Mouse (Mus musculus) ES-CJ7 (cell line): ENCODE measurements at regions not wholly inside any gene's neighbourhood (a gene's known extent, or its start where the extent isn't known, plus 50 kb on each side); places are given as distances from the start of the nearest gene placed in this dataset.
"Not testable (repeated sequence)": the region's sequence is repeated elsewhere in the genome, so short reads cannot be mapped to it uniquely, and the experiment has no call there.

Experiments
- DNase-seq: peaks from one replicate; pipeline ENCODE4 v3.0.0; 2011; ENCODE audit warnings: low read depth, low spot score

GRCm38 (mm10) chr2:98112023-98112422, 550.0 kb upstream of the Gm10801 start:
- no peak for DNase-seq

DNA sequence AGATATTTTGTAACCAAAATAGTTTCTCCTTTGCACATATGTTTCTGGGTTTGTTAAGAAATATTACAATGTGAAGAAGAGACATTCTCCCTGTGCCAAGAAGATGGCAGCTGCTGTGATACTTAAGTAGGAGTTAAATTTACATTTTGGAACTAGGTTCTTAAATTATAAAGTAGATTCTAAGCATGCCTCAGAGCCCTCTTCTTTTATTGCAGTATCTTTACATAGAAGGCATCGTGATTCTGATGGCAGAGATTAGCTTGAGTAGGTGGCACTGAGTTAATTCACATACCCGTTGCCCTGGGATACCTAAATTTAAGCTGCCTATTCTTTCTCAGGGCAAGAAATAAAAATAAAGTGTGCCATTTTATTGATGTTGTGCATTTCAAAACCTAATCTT, 538.6 kb upstream of the Gm10801 start:
- no peak for DNase-seq

DNA sequence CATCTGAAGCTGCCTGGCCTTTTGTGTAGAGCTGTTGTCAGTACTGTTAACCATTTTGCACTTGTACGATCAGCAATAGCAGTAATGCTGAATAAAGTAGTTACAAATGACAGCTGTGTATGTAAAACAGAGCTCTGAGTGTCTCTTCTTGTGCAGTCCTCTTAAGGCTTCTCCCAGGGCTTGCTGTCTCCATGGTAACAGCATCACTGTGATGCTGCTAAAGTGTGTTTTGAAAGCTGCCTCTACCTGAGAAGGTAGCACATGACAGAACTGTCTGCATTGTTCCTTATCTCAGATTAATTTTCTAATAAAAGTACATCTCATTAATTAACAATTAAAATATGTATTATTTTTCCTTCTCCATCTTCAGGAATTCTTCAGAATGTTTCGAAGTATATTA, 537.4 kb upstream of the Gm10801 start:
- DNase-seq: no peak

GRCm38 (mm10) chr2:98140461-98140860, 521.6 kb upstream of the Gm10801 start:
- DNase-seq: not testable (repeated sequence)

GRCm38 (mm10) chr2:98143711-98144110, 518.3 kb upstream of the Gm10801 start:
- DNase-seq: peak; percentile 5
